Mouse (Mus musculus) E14TG2a.4 (cell line): ENCODE results near the gene Gm10309.

ENCODE experiments used
- CTCF ChIP-seq: conservative IDR thresholded peaks from 2 replicates; pipeline ENCODE4 v1.5.1; 2014; ENCODE audit warnings: low read length
- POU5F1 ChIP-seq: IDR thresholded peaks from 2 replicates; pipeline ENCODE4 v1.6.1; 2014; ENCODE audit warnings: low read length, borderline replicate concordance

GRCm38 (mm10) chr17:86551561-86551960, 46.5 kb upstream of the Gm10309 start:
- TF ChIP-seq CTCF: no peak
- no peak for TF ChIP-seq POU5F1
